Mouse (Mus musculus) liver, embryonic 14.5 days (tissue): ENCODE measurements around the gene BC030867.

Source experiments
- CTCF ChIP-seq: IDR thresholded peaks from 2 replicates; pipeline ENCODE4 v1.5.1; 2016; ENCODE audit warnings: antibody characterized with exemption, low read depth, control low read depth
- EP300 ChIP-seq: IDR thresholded peaks from 2 replicates; pipeline ENCODE4 v1.6.1; 2016; ENCODE audit warnings: antibody characterized with exemption, low read depth

DNA sequence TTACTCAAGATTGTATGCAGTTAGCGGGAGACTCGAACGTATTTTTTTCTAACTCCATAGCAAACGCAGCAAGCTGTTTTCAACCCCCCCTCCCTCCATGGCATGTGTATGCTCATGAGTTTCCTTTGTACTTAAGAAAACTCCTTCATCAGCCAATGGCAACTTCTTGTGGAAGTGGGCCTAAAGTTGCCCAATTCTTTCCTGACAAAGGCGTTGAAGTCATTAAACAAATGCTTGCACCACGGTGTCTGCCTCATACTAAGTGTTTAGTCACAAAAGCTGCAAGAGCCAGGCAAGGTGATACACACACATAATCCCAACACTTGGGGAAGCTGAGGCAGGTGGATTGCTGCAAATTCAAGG is 2.4 kb upstream of the BC030867 start:
- TF ChIP-seq CTCF (no peak), EP300 (no peak)
